Mouse (Mus musculus): ENCODE results near the gene Trrap.

Gene Trrap

DNA sequence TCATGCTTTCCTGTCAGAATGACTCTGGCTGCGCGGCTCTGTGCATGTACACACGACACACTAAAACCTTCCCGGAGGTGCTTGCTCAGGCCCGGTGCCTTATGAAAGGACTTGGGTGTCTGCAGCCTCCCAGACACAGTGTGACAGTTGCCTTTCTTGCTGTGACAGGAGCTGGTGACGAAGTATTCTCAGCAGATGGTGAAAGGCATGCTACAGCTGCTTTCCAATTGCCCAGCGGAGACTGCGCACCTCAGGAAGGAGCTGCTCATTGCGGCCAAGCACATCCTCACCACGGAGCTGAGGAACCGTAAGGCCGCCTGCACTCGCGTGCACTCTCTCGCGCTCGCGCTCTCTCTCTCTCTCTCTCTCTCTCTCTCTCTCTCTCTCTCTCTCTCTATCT is 18.9 kb downstream of the Trrap start:
- DNase-seq: no peak

DNA sequence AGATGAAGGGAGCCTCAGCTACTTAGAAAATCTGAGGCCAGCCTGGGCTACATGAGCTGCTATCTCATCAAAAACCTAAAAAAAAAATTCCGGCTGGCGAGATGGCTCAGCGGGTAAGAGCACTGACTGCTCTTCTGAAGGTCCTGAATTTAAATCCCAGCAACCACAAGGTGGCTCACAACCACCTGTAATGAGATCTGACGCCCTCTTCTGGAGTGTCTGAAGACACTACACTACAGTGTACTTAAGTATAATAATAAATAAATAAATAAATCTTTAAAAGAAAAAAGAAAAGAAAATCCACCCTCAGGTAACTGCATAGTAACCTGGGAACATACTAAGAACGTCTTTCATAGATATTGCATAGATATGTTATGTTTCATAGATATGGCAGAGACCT is 25.8 kb downstream of the Trrap start:
- DNase-seq: no peak

- peak in 1 of 2 experiments; percentile 17 for DNase-seq
Observed at GRCm38 (mm10) chr5:144794687-144795086, 27.2 kb downstream of the Trrap start.

GRCm38 (mm10) chr5:144797116-144797515 is 29.6 kb downstream of the Trrap start:
- no peak for DNase-seq

DNA sequence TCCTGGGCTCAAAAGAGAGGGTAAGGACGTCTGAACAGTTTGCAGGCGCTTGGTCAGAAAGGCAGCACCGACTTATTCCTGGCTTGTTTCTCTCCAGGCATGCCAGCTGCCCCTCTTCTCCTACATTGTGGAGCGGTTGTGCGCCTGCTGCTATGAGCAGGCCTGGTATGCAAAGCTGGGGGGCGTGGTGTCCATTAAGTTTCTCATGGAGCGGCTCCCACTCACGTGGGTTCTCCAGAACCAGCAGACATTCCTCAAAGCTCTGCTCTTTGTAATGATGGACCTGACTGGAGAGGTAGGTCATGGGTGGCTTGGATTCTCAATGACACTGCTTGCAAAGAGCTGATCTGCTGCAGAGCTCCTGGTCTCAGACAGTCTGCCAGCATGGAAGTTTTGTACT is 35.5 kb downstream of the Trrap start:
- DNase-seq: no peak

- no peak for DNase-seq
Observed at GRCm38 (mm10) chr5:144804181-144804580, 36.6 kb downstream of the Trrap start.

DNA sequence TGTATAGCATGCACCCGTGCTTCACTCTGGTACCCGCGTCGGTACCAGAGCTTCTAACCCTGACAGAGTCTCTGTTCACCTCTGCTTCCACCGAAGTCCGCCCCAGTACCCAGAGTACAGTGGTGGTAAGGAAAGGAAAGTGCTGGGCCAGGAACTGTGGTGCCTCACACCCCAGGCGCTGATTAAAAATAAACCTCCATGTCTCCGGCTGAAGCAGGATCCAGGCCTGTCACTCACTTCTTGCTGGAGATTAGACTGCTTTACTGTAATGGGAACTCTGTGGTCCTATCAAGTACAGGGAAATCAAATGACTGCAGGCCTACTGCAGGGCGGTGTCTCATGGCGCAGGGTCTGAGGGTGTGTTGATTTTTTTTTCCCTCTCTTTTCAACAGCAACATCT is 39.4 kb downstream of the Trrap start:
- DNase-seq: no peak

DNA sequence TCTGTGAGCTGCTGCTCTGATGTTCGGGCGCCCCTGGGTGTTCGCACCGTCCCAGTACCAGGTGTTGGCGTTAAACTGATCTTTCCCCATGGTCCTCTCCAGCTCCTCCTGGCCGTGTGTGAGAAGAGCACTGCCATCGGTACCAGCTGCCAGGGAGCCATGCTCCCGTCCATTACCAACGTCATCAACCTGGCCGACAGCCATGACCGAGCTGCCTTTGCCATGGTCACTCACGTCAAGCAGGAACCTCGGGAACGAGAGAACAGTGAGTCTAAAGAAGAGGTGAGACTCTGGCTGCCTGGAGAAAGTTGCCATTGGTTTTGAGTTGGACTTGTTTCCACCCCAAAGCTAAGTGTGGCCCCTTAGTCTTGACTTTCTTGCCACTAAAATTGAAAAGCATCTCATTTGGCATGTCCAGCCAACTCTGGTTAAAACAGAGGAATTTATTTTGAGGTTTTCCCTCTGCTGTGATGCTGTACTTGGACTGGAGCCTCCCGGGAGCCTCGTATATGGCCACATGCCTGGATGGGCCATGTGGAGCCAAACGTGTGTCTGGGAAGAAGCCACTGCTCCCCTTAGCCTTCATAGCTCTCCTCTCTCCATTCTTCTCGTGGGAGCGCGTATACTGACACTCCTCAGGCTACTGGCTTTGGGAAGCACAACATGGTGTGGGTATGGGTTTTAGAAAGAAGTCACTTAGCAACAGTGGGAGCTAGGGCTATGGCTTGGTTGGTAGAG is 61.0 kb downstream of the Trrap start:
- DNase-seq: no peak

- DNase-seq: no peak
Observed at GRCm38 (mm10) chr5:144829631-144830030, 62.1 kb downstream of the Trrap start.

- DNase-seq: no peak
Observed at GRCm38 (mm10) chr5:144831840-144832469, 64.4 kb downstream of the Trrap start.

GRCm38 (mm10) chr5:144836100-144836499 is 68.6 kb downstream of the Trrap start:
- DNase-seq: no peak

DNA sequence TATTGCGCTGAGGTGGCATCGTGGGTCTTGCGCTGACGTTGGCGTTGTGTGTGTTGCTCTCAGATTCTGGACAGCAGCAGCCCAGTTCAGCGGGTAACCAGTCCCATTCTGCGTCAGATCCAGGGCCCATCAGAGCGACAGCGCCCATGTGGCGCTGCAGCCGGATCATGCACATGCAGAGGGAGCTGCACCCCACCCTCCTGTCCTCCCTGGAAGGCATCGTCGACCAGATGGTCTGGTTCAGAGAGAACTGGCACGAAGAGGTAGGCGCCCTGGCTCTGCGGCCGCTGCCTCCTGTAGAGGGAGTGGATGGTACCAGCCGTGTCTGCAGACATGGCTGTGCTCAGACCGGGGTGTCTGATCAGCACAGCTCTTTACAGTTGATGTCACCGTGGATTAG is 77.8 kb downstream of the Trrap start:
- DNase-seq: no peak

DNA sequence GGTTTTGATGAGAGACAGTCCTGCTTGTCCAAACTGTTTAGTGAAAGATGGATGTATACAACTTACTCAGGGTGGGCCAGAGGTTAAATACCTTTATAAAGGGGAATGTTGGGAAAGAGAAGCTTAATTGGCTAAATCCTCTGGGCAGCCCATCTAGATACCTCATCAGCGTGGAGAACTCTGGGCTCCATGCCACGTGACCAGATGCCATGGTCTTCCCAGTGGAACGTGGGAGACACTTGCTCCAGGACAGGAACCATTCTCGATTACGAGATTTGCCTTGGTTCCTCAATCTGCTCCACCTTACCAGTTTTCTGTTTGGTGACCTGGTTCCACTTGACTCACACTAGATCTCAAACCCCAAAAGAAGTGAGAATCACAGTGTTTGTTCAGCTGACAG is 81.2 kb downstream of the Trrap start:
- no peak for DNase-seq

DNA sequence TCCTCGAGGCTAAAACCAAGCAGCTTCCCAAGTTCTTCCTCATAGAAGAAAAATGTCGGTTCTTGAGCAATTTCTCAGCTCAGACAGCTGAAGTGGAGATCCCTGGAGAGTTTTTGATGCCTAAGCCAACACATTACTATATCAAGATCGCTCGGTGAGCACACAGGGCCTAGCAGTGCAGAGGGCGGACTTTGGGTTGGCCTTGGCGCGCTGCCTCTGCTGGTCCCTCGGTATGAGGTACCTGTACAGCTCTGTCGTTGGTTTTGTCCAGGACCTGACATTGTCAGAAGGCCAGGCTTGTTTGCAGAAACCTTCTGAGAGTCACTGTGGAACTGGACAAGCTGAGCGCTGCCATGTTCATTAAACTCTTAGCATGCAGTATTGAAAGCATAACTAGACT is 82.4 kb downstream of the Trrap start:
- DNase-seq: no peak

DNA sequence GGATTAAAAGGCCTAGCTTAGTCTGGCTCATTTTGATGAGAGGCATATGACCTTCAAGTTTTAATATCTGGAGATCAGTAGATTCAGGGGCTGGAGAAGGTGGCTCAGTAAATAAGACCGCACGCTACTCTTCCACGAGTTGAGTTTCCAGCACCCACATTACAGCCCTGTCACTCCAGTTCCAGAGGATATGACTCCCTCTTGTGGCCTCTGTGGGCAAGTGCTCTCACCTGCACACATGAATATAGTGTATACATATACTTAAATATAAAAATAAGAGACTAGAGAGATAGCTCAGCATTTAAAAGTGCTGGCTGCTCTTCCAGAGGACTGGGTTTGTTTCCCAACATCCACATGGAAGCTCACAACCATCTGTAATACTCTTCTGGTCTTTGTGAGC is 84.3 kb downstream of the Trrap start:
- DNase-seq: no peak

- DNase-seq: no peak
Observed at GRCm38 (mm10) chr5:144853931-144854330, 86.4 kb downstream of the Trrap start.

DNA sequence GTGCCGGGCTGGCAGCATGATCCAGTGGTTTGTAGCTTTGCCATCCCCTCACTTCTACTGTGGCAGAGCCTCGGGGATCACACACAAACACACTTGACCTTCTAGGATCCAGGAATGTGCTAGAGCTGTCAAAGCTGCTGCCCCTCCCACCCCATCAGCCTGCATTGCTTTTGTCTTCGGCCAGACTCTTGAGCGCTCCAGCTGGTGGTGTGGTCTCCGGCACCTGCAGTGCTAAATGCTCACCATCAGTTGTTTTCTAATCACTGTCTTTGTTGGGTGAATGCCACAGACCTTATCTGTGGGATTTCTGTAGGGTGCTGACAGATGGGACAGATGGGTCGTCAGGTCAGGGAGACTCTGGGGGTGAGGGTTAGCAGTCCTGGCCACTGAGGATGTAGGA is 88.4 kb downstream of the Trrap start:
- no peak for DNase-seq

DNA sequence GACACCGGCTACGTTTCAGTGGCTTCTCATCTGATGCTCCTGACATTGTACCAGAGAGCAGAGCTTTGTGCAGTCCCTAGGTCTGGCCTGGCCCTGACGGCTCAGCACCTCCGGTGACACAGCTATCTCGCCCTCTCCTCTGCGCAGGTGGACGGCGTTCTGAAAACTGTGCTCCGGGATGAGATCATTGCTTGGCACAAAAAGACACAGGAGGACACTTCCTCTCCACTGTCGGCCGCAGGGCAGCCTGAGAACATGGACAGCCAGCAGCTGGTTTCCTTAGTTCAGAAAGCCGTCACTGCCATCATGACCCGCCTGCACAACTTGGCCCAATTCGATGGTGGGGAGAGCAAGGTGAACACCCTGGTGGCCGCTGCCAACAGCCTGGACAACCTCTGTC is 91.0 kb downstream of the Trrap start:
- no peak for DNase-seq

DNA sequence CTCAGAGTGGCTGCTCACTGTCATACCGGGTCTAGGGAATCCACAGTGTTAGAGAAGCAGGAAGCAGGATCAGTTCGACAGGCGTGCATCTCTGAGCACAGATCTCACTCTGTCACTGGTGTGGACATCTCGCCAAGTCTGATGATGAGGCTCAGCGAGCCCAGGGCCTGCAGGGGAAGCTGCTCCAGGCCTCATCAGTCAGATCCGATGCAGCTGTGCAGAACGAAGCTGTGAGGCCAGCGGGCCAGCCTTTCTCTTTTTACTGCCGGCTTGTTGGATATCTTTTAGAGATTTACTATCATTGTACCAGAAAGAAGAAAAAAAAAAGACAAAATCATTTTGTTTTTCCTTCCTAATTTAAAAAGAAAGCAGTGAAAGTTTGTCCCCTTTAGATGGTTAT is 91.8 kb downstream of the Trrap start:
- DNase-seq: no peak

GRCm38 (mm10) chr5:144860913-144861312 is 93.4 kb downstream of the Trrap start:
- DNase-seq: no peak

DNA sequence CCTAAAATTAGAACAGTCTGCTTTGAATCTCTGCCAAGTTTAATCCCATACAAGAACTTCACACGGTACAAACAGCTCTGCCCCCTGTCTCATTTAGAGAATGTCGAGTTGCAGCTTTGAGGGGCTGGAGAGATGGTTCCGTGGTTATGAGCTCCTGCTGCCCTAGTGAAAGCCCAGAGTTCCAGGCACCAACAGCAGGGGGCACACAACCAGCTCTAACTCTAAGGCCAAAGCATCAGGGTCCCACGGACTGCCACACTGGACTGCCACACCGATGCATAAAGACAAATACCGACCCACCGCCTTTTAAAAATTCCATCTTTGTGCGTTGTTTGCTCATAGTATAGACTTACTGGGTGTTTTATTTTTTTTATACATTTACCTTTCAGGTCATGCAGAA is 99.4 kb downstream of the Trrap start:
- DNase-seq: no peak

DNA sequence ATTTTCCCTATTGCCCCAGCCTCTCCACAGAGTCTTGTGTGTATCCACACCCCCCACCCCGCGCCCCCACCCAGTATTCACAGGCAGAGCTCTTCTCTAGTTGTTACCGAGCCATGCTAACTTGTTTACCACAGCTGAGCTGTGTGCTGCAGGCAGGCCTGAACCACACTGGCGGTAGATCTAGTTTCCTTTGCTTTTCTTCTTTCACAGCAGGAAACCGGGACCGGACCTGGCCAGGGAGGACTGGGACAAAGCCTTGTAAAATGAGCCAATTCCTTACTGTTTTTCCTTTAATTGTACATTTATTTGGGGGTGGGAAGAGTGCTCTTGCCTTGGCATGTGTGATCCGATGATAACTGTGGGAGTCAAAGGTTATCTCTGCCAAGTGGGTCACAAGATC is 101.9 kb downstream of the Trrap start:
- DNase-seq: no peak

DNA sequence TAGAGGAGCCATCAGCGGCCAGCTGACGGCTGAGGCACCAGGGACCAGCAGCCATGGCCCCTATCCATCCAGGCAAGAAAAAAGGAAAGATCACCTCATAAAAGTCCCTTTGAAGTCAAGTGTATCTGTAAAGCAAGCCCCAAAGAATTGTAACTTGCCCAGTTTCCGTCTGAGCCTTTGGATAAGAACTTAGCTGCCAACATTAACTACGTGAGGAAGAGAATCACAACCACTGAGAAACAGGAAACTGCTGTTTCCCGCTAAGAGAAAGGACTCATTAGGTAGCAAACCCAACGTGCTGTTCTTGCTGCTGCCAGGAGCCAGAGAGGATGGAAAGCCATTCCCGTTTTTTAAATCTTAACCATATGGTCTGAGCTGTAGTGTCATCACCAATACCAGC is 103.2 kb downstream of the Trrap start:
- DNase-seq: no peak

DNA sequence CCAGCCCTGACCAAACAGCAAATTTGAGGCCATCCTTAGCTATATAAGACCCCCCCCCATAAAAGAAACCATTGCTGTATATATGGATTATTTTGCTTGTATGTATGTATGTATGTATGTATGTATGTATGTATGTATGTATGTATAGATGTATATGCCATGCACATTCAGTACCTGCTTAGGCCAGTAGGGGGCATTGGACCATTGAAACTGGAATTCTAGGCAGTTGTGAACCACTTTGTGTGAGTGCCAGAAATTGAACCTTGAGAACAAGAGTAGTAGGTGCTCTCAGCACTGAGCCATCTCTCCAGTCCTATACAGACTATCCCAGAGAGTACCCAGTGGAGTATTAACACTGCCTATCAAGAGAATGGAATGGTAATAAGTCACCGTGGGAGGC is 104.2 kb downstream of the Trrap start:
- no peak for DNase-seq

GRCm38 (mm10) chr5:144872326-144872725 is 104.8 kb downstream of the Trrap start:
- no peak for DNase-seq

Measured in spleen, adult 18-20 months (tissue).